Mouse (Mus musculus) bone marrow macrophage, adult 2 months (primary cell): ENCODE measurements at regions not wholly inside any gene's neighbourhood (a gene's known extent, or its start where the extent isn't known, plus 50 kb on each side); places are given as distances from the start of the nearest gene placed in this dataset.

Experiments used
- CTCF ChIP-seq: IDR thresholded peaks from 2 replicates; pipeline ENCODE4 v1.5.1; 2012; ENCODE audit warnings: low read depth, mild to moderate bottlenecking, low read length, moderate library complexity
- POLR2A ChIP-seq: IDR thresholded peaks from 2 replicates; pipeline ENCODE4 v1.6.1; 2012; ENCODE audit warnings: mild to moderate bottlenecking, low read depth, low read length, borderline replicate concordance

DNA sequence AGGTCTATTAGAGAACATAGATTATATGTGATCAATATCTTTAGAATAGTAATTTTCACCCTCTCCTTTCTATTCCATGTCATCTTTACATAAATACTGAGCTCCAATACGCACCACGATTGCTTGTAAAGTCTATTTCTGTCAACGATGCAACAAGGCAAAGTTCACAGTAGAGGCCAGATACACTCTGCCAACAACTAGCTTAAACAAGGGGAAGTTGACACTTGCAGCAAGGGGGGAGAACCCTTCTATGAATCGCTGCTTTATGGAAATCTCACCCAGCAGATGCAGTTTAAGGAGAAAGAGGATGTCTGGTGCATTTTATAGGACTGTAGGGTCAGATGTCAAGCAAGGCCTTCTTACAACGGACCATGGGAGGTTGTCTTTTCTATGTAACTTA lies 520.8 kb downstream of the Rab28 start:
- TF ChIP-seq CTCF (no peak), POLR2A (no peak)
